Mouse (Mus musculus) right cerebral cortex, adult 18-20 months (tissue): ENCODE measurements around the gene Bcl11a.

Source experiments
- DNase-seq: peaks from one replicate; pipeline ENCODE4 v3.0.0; 2022; ENCODE audit warnings: mixed read lengths

The Bcl11a gene

DNA sequence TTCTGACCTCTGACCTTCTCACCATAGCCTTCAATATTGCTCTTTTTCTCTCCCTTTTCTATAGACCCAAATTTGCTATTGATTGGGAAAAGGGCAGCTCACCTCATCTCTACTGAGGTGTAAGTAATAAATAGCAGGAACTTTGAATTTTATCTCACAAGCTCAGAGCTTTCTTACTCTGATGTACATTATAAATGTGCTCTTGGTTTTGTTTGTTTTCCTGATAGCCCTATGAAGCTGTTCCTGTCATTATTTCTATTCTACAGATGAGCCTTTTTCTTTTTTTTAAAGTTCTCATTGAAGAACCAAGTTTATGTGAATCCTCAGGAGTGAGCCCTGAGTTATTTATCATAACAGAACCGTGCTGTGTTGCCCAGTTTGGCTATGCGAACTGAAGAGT lies 55.0 kb downstream of the Bcl11a start:
- DNase-seq: no peak

DNA sequence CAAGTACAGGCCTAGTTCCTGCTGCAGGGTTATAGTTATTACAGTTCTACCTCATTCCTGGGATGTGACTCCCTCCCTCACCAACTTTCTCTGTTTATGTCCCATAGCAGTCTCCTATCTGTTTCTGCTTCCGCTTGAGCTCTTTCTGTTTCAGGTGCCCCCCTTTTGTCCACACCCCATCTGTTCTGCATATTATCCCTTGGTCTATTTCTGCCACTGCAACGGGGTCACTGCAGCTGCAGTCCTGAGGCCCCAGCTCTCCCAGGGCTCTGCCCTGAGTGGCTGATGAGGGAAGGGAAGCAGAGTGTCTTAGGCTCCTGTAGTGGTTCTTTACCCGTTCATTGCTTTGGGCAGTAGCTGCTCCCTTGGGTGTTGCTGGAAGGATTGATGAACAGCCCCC lies 55.6 kb downstream of the Bcl11a start:
- no peak for DNase-seq

DNA sequence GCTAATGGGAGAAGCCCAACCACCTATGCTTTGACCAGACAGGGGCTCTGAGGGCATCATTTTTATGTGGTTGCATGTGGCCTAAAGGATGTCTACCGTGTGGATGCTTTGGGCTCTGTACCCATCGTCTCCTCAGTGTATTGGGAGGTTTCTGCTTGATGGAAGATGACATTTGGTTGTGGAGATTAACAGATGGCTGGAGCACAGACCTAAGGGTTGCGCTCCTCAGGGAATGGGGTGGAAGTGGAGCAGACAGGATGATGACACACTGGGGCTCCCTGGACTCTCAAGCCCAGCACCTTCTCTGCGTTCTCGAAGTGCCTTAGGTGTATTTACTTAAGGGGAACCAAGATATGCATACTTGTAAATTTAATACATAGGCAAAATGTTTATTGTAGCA lies 56.1 kb downstream of the Bcl11a start:
- DNase-seq: no peak

DNA sequence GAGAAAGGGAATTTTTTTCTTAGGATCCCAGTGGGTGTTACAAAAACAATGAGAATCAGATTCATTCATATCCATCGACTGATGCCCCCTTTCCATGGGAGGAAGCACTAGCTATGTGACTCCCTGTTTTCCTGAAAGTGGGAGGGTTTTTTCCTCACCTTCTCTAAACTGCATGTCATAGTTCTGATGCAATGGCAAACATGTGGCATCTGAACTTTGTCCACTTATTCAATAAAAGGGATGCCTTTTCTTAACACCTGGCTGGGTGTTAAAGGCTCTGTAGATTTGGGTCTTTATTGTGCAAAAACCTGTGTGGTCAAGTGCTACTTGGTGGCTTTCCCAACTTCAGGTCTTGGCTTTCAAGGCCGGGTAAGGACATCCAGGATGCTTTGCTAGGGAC lies 57.4 kb downstream of the Bcl11a start:
- no peak for DNase-seq

DNA sequence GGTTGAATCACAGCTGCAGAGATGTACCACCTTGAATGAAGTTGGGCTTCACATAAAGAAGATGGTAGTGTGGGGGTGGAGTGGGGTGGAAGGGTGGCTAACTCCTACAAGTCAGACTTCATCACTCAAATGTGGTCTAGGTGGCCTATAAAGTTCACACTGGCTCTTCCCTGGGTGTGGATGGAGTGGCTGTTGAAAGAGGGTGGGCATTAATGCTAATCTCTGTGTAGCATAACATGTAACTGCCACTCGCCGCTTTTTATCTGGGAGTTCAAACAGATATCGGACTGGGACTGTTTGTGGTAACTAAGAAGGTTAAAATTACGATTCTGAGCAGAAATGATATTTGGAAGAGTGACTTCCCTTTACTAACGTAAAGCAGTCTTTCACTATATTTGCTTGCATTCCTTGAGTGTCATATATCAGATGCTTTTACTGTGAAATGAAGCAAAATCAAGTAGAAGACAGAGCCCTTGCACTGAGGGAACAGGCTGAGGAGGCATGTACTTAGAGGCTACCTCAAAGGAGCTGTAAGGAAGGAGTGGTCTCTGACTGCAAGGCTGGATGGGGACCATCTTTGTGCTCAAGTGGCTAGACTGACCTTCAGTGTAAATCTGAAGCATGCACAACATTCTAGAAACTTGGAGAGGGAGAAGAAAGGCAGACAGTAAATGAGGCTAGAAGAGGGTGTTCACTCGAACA lies 58.4 kb downstream of the Bcl11a start:
- no peak for DNase-seq

DNA sequence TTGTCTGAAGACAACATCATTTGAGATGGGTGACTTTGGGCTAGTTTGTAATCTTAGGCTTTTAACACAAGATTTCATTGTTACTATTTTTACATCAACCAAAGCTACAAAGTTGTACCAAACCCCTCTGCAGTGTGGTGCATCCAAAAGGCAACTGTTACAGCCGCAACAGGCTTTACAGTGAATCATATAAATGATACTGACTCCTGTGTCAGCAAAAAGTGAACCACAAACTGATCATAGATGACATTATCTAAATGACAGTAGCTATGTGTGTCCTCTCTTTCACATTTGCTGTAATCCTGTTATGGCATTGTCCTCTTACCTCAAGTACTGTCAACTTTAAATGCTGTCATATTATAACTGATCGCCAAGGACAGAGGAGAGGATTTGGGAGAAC lies 60.0 kb downstream of the Bcl11a start:
- DNase-seq: no peak

DNA sequence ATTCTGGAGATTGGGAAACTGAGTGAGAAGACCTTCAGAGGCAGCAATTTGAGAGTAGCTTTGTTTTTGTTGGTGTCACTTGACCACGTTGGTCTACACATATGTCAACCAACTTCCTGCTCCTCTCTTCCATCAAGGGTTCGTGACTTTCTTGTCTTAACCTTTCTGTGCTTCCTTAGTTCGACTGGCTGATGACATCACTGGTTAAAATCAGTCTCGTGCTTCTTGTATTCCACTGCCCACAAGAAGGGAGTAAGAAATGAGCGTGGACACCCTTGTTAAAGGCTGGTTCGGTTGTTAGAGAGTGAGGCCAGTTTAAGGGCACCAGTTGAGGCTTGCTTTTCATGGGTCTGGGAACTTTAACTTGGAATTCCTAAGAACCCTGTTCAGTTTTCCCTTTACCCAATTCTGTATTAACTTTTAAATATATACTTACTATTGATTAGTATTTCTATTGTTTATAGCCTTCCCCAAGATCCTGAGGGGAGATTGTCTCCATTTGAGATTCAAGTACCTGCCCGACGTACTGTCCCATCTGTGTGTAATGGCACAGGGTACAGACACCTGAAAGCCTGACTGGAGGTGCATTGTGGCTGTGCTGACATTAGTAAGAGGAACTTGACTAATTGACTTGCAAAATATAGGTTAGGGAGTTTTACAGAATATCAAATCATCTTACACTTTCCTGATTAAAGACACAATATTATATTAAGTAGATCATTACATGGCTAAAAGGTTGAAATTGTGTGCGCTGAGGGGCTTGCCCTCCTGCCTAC lies 60.9 kb downstream of the Bcl11a start:
- no peak for DNase-seq

DNA sequence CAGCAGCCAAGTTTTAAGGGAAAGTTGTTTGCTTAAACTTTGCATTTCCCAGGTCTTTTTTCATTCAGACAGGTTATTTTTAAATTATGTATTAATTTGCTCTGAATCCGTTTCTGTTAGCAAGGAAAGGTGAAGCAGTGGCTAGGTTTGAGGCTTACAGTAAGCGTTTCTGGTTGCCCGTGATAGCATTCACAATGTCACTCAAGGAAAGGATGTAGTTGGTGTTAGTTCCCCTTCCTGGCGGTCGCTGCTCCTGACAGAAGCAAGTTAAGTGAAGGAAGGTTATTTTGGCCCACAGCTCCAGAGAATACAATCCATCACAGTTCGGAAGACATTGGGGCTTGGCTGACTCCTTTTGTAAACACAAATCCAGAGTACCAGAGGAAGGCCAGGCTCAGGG lies 61.6 kb downstream of the Bcl11a start:
- DNase-seq: no peak

DNA sequence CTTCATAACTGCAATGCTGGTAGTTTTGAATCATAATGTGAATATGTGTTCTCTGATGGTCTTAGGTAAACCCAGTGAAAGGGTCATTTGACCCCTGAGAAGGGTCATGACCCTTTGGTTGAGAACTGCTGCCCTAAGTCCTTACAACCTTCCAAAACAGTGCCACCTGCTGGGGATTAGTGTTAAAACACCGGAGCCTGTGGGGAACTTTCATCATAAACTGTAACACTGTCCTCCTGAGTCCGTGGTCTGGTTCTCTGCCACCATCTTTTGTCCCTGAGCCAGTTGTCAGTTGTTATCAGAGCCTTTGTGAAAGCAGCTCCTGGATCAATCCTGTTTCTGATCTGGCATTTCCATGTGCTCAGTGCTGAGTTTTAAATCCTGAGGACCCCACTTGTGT lies 62.1 kb downstream of the Bcl11a start:
- no peak for DNase-seq

DNA sequence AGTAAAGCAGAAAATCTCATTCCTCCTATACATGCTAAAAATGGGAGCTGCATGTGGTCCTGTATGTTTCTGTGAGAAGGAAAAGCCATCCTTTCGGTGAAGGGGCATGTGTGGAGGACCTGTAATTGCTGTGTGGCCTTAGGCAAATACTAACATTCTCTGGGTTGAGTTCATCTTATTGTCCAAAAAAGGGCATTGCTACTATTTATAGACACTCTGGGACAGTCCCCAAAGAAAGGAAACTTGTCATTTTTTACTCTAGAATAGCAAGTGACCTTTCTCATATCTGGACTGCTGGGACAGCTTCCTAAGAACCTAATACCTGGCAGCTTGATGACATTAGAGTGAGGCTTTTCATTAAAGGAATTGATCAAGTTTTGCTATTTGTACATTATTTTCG lies 63.1 kb downstream of the Bcl11a start:
- DNase-seq: no peak

DNA sequence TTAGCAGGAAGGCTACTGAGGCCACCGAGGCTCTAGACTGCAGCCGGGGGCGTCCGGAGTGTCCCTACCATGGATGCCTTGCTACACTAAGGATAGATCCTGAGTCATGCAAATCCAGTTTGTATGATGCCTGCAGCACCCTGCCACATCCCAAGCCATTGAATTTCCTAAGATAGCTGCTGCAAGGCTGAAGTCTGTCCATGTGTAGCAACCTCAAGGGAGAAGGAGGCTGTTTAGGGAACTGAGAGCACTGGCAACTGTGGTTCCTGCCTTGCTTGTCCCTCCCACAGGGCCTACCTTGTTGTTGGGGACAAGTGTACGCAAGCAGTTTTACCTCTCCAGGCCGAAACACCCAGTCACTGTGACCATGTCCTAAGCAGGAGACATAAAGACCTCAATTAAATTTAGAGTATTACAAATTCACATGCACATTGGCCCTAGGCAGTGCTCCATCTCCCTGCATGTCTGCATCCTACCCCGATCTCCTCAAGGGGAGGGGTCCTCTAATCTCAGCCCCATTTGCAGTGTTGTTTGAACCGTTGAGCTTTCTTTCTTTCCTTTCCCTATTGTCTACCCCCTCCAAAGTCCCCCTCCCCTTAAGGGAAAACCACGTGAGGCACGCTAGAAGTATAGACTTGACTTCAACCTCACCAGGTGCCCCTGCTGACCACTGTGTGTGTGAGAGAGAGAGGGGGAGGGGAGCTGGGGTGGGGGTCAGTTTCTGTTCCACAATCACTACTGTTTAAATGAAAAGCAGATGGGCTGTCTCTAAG lies 63.8 kb downstream of the Bcl11a start:
- DNase-seq: peak; percentile 60

DNA sequence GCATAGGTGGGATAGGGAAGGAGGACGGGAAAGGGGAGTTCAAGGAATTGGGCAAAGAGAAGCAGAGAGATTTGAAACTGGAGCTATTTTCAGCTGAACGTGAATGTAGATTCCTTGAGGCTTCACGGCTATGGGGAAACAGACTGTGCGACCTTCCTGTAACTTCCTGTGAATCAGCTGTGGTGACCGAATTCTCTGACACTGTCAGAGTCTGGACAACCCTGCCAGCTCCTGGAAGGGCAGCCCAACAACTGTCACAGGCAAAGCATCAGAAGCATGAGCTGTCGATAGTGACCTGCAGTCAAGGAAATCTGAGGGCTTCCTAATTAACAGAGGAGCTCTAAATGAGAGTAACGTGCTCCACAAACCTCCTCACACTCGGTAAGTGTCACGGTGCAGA lies 64.5 kb downstream of the Bcl11a start:
- no peak for DNase-seq

DNA sequence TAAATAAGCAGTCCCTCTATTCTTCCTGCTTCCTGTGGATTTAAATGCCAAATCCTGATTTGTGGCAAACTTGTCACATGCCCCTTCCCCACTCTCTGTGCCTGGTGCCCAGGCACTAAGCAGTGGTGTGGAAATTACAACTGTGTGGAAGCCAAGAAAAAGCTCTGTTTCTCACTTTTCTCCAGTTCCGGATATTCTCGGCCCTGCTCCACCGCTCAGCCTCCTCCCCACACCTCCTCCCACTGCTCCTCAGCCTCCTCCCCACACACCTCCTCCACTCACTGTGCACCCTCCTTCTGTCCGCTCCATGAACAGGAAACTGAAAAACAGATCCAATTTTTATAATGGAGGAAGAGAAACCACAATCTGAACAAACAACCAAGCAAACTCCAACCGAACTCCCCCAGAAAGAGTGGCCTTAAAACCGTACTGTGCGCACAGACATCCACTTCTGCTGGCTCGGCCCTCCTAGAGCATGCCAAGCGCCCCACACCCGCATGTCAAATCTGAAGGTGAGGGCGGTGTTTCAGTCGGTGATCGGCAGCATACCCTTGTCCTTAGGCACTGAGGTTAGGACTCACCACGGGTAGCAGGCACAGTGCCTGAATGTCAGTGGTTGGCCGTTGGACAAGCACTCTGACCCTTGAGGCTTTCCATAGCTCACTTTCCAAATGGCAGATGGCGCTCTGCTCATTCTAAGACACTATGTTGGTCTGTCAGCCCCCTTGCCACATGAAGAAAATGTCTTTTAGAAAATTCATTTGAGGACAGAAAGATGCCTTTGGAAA lies 66.5 kb downstream of the Bcl11a start:
- peak; percentile 86 for DNase-seq

DNA sequence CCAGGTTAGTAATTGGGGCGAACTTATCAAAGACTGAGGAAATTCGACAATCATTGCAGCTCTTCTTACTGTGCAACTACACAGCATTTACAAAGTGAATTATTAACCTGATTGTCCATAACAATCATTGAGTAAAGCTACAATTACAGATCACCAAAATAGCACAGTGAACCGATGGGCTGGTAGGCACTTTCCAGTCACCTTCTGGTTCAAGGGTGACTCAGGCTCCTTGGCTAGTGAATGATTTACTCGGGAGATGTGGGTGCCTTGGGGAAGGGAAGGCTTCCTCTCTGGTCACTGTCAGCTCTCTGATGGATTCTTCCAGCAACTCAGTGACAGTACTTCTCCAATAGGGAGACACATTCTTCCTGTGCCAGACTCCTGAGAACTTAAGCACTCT lies 68.2 kb downstream of the Bcl11a start:
- no peak for DNase-seq

DNA sequence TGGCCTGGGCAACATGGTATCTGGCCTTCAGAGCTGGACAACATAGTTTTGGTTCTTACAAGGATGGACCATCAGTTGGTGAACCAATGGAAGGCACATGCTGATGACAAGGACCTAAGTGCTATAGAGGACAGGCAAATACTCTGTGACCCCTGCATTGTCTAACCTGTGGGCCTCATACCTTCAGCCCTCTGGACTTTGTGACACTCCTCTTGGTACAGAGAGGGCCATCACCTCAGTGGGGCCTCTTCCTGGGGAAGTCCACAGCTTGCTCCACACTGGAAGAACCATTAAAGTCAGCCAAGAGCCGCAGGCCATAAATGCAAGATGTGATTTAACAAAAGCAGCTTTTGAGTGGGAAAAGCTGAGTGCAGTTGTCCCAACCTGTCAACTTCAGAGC lies 68.6 kb downstream of the Bcl11a start:
- no peak for DNase-seq

DNA sequence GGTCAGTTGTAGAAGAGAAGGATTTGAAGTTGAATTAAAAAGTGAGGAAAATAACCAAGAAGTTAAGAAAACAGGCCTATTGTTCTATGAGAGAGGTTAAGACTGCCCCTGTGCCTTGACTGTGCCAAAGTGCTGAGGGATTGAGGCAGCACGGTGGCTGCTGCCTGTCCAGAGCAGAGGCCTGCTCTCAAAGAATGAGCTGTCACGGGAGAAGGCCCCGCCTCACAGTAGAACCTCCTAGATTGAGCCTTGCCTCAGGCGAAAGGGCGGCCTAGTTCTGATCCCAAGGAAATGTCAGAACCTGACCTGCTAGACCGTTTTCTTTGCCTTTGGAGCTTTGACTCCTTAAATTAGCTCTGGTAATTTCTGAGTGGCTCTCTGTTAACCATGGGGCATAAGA lies 69.8 kb downstream of the Bcl11a start:
- no peak for DNase-seq

DNA sequence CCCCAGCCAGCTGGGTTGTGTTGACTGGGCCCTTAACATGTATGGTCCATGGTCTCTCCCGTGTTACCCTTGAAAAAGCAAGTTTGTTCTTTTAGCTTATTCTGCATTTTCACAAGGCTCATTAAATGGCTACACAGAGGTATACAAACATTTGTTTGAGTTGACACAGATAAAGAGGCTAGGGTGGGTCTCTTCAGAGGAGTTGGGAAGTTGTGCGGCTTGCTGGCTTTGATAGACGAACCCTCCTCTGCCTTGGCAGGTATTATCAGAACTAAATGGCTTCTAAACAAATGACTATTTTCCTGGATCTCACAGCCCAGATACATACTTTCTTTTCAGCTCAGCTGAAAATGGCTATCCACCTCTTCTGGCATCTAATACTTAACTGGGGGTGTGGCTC lies 70.7 kb downstream of the Bcl11a start:
- no peak for DNase-seq

DNA sequence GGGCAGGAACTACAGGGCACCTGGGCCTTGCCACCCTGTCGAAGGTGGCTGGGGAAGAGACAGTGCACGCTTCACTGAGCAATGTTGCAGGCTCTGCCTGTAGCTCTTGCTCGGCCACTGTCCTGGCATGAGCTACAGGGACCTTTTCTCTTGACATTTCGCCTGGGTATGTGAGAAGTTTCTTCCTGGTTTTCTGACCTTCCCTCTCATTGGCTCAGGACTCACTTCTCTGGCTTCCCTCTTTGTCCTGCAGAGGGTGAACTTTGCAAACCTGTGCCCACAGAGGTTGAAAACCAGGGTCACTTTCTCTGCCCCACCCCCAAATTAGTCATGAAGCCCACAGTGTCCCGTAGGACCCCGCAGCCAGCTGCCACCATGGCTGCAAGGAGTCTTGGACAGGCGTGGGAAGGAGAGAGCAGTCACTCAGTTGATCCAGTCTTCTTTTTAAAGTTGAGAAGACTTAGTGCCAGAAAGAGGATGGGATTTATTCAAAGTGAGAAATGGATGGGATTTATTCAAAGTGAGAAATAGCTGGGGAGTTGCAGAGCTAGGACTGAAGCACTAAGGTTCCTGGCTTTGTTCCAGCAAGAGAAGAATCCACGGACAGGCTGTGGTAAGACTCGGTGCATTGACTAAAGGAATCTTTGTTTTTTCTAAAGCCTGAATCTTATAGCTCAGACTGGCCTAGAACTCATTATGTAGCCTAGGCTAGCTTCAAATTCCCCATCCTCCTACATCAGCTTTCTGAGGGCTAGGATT lies 71.8 kb downstream of the Bcl11a start:
- peak; percentile 45 for DNase-seq

DNA sequence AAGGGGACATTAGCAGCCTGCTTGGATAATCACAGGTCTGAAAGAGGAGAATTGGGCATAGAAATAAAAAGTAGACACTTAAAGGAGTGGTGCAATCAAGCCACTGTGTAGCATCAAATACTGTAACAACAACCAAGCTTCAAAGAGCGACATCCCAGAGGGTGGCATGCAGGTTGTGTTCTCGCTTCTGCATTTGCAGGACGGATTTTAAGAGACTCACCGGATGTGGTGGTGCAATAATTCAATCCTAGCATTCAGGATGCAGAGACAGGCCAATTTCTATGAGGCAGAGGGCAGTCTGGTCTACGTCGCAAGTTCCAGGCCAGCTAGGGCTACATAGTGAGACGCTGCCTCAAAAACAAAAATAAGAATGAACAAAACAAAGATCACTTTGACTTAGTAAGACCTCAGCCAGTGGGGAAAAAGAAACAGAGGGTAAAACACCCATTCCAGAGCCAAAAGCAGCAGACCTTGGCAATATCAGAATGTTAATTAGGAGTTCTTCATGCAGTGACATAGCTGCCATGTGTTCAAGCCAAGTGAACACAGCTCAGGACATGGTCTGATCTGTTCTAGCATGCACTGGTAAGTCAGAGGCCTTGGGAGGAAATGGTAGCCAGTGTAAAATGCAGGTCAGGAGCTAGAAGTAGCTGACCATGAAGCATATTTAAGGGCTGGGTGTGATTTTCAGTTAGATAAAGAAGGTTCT lies 74.4 kb downstream of the Bcl11a start:
- no peak for DNase-seq

DNA sequence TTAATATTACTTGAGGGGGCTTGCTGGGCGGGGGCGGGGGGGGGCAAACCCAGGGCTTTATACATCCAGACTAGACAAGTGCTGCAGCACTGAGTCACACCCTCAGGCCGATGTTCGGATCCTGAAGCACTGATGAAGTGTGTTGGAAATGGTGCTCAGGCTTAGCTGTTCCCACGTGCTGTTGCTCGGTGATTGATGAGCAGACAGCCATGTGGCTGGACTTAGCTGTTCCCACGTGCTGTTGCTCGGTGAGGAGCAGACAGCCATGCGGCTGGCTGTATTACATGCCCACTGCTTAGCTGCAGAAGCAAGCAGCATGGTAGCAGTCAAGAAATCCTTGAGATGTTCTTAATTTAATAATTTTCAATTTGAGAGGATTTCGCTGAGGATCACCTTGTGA lies 75.2 kb downstream of the Bcl11a start:
- DNase-seq: peak; percentile 38

DNA sequence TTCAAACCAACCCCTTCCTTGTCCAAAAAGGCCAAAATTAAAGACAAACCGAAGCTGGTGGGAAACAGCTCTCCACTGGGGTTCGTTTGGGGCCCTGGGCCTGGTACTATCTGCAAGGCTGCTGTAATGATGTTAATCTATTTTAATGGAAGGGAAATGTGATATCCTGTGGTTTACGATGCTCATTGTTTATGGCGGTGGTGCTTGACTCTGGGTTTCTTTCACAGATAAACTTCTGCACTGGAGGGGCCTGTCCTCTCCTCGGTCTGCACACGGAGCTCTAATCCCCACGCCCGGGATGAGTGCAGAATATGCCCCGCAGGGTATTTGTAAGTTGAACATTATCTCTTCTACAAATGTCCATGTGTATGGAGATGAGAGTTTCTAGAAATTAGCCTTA lies 80.2 kb downstream of the Bcl11a start:
- DNase-seq: no peak

DNA sequence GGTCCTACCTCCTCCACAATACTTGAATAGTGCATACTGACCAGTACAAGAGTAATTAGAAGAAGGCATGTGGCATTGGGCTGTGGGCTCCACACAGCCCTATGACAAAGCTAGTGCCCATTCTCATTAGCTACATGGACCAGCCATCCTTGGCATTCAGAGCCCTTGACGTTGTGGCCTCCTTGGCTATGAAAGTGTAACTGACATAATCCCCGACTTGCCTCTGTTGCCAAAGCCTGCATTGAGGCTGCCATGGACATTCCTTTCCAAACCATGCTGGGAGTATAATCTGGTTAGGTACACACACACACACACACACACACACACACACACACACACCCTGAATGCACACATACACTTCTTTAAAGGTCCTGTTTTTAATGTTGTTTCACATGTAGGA lies 81.8 kb downstream of the Bcl11a start:
- no peak for DNase-seq
